Mouse (Mus musculus) intestine, embryonic 15.5 days (tissue): Measurements from ENCODE around the gene Fbxo33. TPM values are rescaled to one million over a fixed set of nuclear protein-coding genes. Genes with fewer than 3 reads are reported as not detected.
"Not testable (repeated sequence)": the region's sequence is repeated elsewhere in the genome, so short reads cannot be mapped to it uniquely, and the experiment has no call there.

Source experiments
- ATAC-seq: fragments of 200-750 bp; cut with Nextera tagmentation; 2 replicates; pipeline ENCODE4 v1.8.0; 2017; ENCODE audit warnings: moderate TSS enrichment, moderate library complexity
- H3K27ac ChIP-seq: fragments of 300-500 bp; sonication (generic); 2 replicates; pipeline ENCODE4 v1.5.1; 2015; ENCODE audit warnings: mild to moderate bottlenecking, inconsistent platforms
- H3K27me3 ChIP-seq: fragments of 300-500 bp; sonication (generic); replicated peaks from 2 replicates; pipeline ENCODE4 v1.6.1; 2015; ENCODE audit warnings: inconsistent platforms
- H3K36me3 ChIP-seq: fragments of 300-500 bp; sonication (generic); 2 replicates; pipeline ENCODE4 v1.6.1; 2015; ENCODE audit warnings: inconsistent platforms
- H3K4me1 ChIP-seq: fragments of 300-500 bp; sonication (generic); replicated peaks from 2 replicates; pipeline ENCODE4 v1.6.1; 2015; ENCODE audit warnings: inconsistent platforms
- H3K4me2 ChIP-seq: fragments of 300-500 bp; sonication (generic); replicated peaks from 2 replicates; pipeline ENCODE4 v1.6.1; 2015; ENCODE audit warnings: mild to moderate bottlenecking, inconsistent platforms
- H3K4me3 ChIP-seq: fragments of 300-500 bp; sonication (generic); replicated peaks from 2 replicates; pipeline ENCODE4 v1.5.1; 2015; ENCODE audit warnings: inconsistent platforms
- H3K9ac ChIP-seq: fragments of 300-500 bp; sonication (generic); 2 replicates; pipeline ENCODE4 v1.6.1; 2015; ENCODE audit warnings: inconsistent platforms
- H3K9me3 ChIP-seq: fragments of 300-500 bp; sonication (generic); 2 replicates; pipeline ENCODE4 v1.6.1; 2016; ENCODE audit warnings: inconsistent platforms
- WGBS: fragments of 180-500 bp; shearing (Covaris S2); methylation state at CpG from one replicate; pipeline ENCODE4 v1.1.7; 2015; 5-methylcytosine and 5-hydroxymethylcytosine counted together
- polyA plus RNA-seq: library from polyadenylated mRNA; unstranded; fragments of >200 nt; fragmentation: Nextera tagmentation; extraction: Ambion mirVana; gene quantifications from 2 replicates; pipeline ENCODE4 v1.2.1, GENCODE M21; 2015

Fbxo33 gene
- polyA plus RNA-seq, result 8.9 TPM in 2 replicates

DNA sequence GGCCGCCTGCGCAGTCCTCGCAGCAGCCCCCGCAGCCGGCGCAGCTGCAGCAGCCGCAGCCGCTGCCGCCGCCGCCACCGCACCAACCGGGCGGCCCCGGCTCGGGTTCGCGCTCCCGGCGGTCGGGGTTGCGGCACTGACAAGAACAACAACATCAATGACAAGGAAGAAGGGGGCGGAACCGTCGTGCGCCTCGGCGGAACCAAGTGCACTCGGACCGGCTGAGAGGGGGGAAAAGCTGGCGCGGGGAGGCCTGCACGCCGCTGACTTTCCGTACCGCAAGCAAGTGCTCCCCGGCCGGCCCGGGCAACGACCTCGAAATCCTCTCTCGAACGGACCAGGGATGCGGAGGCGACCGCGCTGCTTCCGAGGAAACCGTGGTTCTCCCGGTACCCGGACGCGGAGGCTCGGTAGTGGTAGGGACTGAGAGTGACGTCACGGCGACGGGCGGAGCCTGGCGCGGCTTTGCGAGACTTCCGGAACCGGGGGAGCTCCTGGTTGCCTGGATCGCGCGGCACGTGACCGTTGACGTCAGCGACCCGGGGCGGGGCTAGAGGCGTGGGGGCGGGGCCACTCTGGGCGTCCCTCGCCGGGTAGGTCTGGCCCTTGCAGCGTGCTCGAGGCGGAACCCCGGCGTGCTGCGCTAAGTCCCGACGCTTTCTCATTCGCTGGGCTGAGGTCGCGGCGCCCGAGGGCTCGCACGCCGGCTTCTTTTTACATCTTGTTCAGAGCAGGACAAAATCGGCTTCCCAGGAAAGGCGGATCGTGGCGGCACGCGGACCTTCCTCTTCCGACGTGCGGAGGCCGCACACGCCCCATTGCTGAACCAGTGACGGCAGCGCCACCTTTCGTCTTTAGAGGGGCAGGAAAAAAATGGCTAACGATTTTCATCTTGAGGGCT is at the start of gene Fbxo33:
Gene Fbxo33, minus strand, starts transcription at position 401 of the 901 bp plus-strand sequence.
- Histone ChIP-seq H3K4me1 (peaks cover 5% of the 10 kb centered on the region; the same call in 1 of the 2 replicates), H3K36me3 (no peaks in the 10 kb centered on the region), H3K4me2 (peak within 1 kb of the TSS; percentile 88), H3K9me3 (no peaks in the 10 kb centered on the region), H3K27me3 (no peaks in the 10 kb centered on the region), H3K27ac (peak within 1 kb of the TSS; percentile 96), H3K4me3 (peak within 1 kb of the TSS; percentile 97), H3K9ac (peak within 1 kb of the TSS; percentile 87)
- peak; percentile 97 for ATAC-seq
- WGBS, result under 1% methylated on average over 97 of the region's 109 CpGs

DNA sequence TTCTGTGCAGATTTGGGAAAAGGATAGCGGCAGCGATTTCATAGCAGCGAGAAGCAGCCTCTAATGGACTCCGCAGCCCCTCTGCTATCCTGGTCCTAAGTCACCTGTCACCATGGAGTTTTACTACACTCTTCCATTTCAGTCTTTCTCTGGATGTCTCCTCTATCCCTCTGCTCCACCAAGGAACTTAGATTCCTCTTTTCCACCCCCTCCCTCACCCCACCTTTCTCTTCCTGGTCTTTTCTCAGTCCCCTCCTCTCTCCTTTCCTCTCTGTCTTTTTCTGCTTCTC is 46.4 kb upstream of the Fbxo33 start:
- no peak for ATAC-seq
- H3K9me3 ChIP-seq, result no peaks in the 10 kb centered on the region
- WGBS, result 81% methylated on average over 4 of the region's 4 CpGs
- no peak overlapping the region for H3K4me3 ChIP-seq
- no peaks in the 10 kb centered on the region for H3K27me3 ChIP-seq
- H3K4me1 ChIP-seq, result no peaks in the 10 kb centered on the region
- H3K27ac ChIP-seq, result no peak overlapping the region
- H3K36me3 ChIP-seq, result no peaks in the 10 kb centered on the region
- H3K9ac ChIP-seq, result no peak overlapping the region
- no peak overlapping the region for H3K4me2 ChIP-seq

DNA sequence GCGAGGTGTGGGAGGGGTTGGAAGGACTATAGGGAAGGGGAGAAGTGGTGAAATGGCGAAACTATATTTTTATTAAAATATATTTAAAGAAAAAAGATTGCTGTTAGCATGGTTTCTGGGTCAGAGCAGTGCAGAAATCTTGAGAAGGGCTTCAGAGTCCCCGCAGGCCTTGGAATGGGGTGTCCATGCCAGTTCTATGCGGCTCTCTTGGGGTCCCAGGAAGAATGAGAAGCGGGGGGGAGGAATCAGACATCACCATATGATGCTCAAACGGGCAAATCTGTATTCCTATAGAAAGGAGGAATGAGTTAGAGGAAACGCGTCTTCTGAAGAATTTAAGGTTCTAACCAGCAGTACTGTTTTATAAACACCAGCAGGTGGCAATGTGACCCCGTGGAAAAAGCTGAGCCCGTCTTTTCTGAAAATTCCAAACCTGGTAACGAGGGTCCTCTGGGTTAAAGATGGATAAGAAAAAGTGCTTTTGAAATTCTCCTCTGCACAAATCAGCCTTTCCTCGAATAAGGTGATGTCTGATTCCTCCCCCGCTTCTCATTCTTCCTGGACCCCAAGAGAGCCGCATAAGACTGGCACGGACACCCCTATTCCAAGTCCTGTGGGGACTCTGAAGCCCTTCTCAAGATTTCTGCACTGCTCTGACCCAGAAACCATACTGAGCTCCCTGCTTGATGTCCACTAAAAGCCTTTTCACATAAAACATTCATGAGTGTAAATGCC is 45.8 kb upstream of the Fbxo33 start:
- H3K9me3 ChIP-seq, result no peaks in the 10 kb centered on the region
- no peaks in the 10 kb centered on the region for H3K4me1 ChIP-seq
- H3K9ac ChIP-seq, result no peak overlapping the region
- H3K4me3 ChIP-seq, result no peak overlapping the region
- WGBS, result 31% methylated on average over 15 of the region's 15 CpGs
- ATAC-seq, result no peak
- no peaks in the 10 kb centered on the region for H3K36me3 ChIP-seq
- no peak overlapping the region for H3K27ac ChIP-seq
- H3K4me2 ChIP-seq, result no peak overlapping the region
- no peaks in the 10 kb centered on the region for H3K27me3 ChIP-seq

DNA sequence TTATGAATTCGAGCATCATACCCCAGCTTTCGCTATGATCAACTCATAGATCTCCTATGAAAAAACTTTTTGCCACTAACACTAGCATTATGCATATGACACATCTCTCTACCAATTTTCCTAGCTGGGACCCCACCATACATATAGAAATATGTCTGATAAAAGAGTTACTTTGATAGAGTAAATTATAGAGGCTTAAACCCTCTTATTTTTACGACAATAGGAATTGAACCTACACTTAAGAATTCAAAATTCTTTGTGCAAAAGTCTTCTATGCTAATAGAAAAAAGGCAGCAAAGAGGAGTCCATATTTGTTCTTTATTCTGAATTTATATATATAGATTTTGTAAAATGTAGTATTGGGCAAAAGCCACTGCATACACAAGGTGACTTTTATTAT is 43.3 kb upstream of the Fbxo33 start:
- H3K4me3 ChIP-seq, result no peak overlapping the region
- H3K27me3 ChIP-seq, result no peaks in the 10 kb centered on the region
- WGBS, result 88% methylated on average over 3 of the region's 3 CpGs
- H3K9ac ChIP-seq, result no peak overlapping the region
- no peaks in the 10 kb centered on the region for H3K36me3 ChIP-seq
- ATAC-seq, result no peak
- no peak overlapping the region for H3K27ac ChIP-seq
- H3K9me3 ChIP-seq, result no peaks in the 10 kb centered on the region
- H3K4me1 ChIP-seq, result no peaks in the 10 kb centered on the region
- H3K4me2 ChIP-seq, result no peak overlapping the region

DNA sequence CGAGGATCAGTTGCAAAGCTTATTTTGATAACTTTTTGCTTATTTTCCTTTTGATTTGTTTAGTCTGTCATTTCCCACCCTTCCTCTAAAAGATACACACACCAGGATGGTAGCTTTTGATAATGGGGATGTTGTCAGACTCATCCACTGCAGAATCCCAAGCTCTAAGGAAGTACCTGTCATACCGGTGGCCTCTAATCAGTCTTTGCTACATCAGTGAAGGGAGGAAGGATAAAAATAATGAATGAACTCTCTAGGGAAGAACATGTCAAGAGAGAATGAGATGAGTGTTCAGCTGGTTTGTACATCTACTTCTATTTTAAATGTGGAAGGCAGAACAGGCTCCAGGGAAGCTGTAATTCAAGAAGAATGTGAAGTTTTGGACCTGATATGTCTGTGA is 41.3 kb upstream of the Fbxo33 start:
- WGBS, result 50% methylated on average over 2 of the region's 2 CpGs
- Histone ChIP-seq H3K36me3 (no peaks in the 10 kb centered on the region), H3K9me3 (no peaks in the 10 kb centered on the region), H3K4me3 (no peak overlapping the region), H3K9ac (no peak overlapping the region), H3K27ac (no peak overlapping the region), H3K27me3 (no peaks in the 10 kb centered on the region), H3K4me2 (no peak overlapping the region), H3K4me1 (no peaks in the 10 kb centered on the region)
- no peak for ATAC-seq

DNA sequence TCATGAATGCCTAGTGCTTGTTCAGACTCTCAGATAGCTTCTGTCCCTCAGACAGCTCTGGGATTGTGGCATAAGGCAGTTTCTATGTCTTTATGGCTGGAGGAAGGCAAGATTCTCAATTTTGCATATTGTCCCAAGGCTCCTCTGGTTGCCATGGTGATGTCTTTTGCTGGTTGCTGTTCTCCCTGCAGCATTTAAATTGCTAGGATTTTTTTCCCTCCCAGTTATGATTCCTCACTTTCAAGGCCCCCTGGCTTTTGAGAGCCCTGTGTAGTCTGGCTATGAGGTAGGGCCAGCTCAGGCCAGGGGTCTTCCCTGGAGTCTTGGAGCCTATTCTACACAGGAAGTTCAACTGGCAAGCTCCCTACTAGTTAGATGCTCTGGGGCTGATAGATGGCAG is 40.8 kb upstream of the Fbxo33 start:
- Histone ChIP-seq H3K4me3 (no peak overlapping the region), H3K27me3 (no peaks in the 10 kb centered on the region), H3K4me1 (no peaks in the 10 kb centered on the region), H3K27ac (no peak overlapping the region), H3K36me3 (no peaks in the 10 kb centered on the region), H3K9me3 (no peaks in the 10 kb centered on the region), H3K9ac (no peak overlapping the region), H3K4me2 (no peak overlapping the region)
- ATAC-seq, result no peak

DNA sequence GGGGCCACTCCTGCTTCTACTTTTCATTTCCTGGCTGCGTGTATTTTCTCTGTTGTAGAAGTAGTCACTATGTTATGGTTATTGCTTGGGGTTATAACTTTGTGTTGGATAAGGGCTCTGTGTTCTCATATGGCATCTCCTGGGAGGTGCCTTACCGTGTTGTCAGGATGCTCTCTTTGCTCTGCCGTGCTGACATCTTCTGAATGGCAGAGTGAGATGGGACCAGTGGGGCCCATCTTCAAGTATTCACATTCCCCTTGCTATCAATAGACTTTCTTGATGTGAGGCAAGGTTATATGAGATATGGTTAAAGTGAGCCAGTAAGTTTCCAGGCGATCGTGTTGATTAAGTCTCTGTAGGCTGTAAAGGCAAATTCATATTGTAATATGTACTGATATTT is 39.5 kb upstream of the Fbxo33 start:
- H3K4me3 ChIP-seq, result no peak overlapping the region
- no peak overlapping the region for H3K9ac ChIP-seq
- no peak overlapping the region for H3K27ac ChIP-seq
- ATAC-seq, result no peak
- H3K9me3 ChIP-seq, result no peaks in the 10 kb centered on the region
- no peak overlapping the region for H3K4me2 ChIP-seq
- no peaks in the 10 kb centered on the region for H3K36me3 ChIP-seq
- H3K27me3 ChIP-seq, result no peaks in the 10 kb centered on the region
- no peaks in the 10 kb centered on the region for H3K4me1 ChIP-seq
- WGBS, result 89% methylated on average over 5 of the region's 5 CpGs

DNA sequence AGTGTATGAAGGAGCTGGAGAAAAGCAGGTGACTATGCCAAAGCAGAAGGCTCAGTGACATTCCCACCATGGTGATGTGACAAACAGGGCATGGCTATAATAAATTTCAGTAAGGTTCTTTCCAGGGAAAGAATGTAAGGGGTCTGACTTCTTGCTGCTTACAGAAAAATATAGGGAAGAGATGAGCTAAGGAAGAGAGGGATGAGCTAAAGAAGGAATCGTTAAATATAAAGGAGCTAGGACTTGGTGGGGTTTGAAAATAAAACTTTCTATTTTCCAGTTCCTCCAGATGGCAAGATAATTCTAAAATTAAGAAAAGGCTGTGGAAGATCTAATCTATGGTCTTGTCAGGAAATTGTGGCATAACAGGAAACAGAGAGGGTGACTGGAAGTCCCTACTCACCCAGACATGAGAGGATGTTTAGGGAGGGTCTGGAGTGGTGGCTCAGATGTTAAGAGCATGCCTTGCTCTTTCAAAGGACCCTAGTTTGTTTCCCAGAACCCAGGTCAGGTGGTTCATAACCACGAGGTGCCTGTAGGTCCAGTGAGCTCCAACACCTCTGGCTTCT is 30.8 kb upstream of the Fbxo33 start:
- H3K36me3 ChIP-seq, result no peaks in the 10 kb centered on the region
- no peaks in the 10 kb centered on the region for H3K9me3 ChIP-seq
- H3K4me3 ChIP-seq, result no peak overlapping the region
- no peaks in the 10 kb centered on the region for H3K27me3 ChIP-seq
- no peak overlapping the region for H3K4me2 ChIP-seq
- WGBS, result 73% methylated on average over 2 of the region's 2 CpGs
- no peak for ATAC-seq
- no peaks in the 10 kb centered on the region for H3K4me1 ChIP-seq
- H3K9ac ChIP-seq, result no peak overlapping the region
- no peak overlapping the region for H3K27ac ChIP-seq

DNA sequence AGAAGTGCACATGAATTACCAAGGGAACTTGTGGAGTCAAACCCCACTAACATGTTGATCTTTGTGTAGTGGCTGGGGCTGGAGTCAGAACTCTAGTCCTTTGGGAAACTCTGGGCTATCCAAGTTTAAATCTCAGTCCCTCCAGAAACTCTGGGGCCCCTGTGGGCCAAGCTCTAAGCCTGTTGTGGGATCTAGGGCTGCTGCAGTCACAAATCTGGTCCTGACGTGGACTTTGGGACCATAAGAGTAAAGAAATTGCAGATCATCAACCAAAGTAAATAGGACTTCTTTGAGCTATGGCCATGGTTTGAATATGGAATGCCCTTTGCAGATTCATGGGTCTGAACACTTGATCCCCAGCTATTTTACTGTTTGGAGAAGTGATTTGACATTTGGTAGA is 29.4 kb upstream of the Fbxo33 start:
- no peak overlapping the region for H3K4me3 ChIP-seq
- H3K9me3 ChIP-seq, result no peaks in the 10 kb centered on the region
- H3K4me2 ChIP-seq, result no peak overlapping the region
- 52% methylated on average over 1 of the region's 1 CpGs for WGBS
- no peaks in the 10 kb centered on the region for H3K4me1 ChIP-seq
- no peak overlapping the region for H3K9ac ChIP-seq
- H3K27ac ChIP-seq, result no peak overlapping the region
- peak; percentile 78 for ATAC-seq
- no peaks in the 10 kb centered on the region for H3K27me3 ChIP-seq
- H3K36me3 ChIP-seq, result no peaks in the 10 kb centered on the region

DNA sequence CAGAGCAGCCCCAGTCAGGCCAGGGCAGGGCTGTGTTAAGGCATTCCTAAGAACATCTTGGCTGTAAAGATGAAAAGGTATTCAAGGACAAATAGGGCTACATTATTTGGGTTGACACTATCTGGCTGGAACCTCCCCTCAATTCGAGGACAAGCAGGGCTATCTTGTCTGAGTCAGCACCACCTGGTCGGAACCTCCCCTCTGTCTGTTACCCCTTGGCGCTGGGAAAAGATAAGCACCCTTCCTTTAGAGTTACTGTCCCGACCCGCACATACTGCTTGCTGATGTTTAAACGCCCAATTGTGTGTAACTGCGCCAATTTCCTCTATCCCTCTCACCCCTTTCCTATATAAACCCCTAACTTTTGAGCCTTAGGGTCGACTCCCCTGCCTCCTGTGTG is 21.5 kb upstream of the Fbxo33 start:
- not testable (repeated sequence) for H3K36me3 ChIP-seq, H3K27me3 ChIP-seq, H3K27ac ChIP-seq, ATAC-seq, H3K9ac ChIP-seq, H3K4me3 ChIP-seq, H3K9me3 ChIP-seq, H3K4me1 ChIP-seq, H3K4me2 ChIP-seq
- WGBS, result 85% methylated on average over 8 of the region's 8 CpGs

DNA sequence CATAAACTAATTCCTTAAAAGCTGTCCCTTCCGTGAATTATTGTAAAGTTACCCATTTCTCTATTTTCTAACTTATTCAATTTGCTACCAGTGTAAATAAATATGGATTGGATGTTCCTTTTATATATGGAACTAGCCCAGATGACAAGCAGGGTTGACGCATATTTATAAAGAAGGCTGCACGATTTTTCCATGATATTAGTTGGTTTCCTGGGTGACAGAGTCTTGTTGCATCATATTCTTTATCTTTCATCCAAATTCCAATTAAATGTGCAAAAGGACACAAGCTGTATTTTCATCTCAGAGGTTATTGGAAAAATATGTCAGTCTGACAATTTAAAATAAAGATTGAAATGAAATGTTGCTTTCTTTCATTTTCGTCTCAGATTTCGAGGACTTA is 18.9 kb upstream of the Fbxo33 start:
- Histone ChIP-seq H3K27ac (no peak overlapping the region), H3K27me3 (no peaks in the 10 kb centered on the region), H3K4me1 (no peaks in the 10 kb centered on the region), H3K9ac (no peak overlapping the region), H3K4me3 (no peak overlapping the region), H3K36me3 (no peaks in the 10 kb centered on the region), H3K9me3 (no peaks in the 10 kb centered on the region), H3K4me2 (no peak overlapping the region)
- no peak for ATAC-seq
- 90% methylated on average over 5 of the region's 5 CpGs for WGBS

DNA sequence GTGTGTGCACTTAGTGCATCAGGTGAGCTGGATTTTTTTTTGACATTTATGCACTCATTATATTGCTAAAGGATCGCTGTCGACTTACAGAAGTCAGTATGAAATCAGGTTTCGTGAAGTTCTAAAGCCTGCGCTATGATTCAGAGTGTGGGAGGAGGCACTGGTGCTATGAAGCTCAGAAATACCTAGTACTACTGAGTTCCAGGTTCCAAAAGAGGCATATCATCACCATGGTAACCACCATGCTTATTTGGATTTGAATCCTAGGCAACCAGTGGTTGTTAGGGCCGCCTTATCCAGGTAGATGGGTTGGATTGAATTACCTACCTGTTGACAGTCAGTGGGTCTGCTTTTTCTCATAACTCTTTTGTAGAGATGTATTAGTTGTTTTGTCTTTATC is 8.9 kb upstream of the Fbxo33 start:
- Histone ChIP-seq H3K4me2 (no peak overlapping the region), H3K4me3 (no peak overlapping the region), H3K27me3 (no peaks in the 10 kb centered on the region), H3K27ac (no peak overlapping the region), H3K4me1 (no peaks in the 10 kb centered on the region), H3K9me3 (no peaks in the 10 kb centered on the region), H3K36me3 (no peaks in the 10 kb centered on the region), H3K9ac (no peak overlapping the region)
- ATAC-seq, result no peak
- 88% methylated on average over 5 of the region's 5 CpGs for WGBS
